Mouse (Mus musculus): ENCODE measurements at regions not wholly inside any gene's neighbourhood (a gene's known extent, or its start where the extent isn't known, plus 50 kb on each side); places are given as distances from the start of the nearest gene placed in this dataset.

GRCm38 (mm10) chr6:51108336-51108956 is 324.0 kb upstream of the Nfe2l3 start:
- no peak for DNase-seq (ENCODE audit: low read depth)

DNA sequence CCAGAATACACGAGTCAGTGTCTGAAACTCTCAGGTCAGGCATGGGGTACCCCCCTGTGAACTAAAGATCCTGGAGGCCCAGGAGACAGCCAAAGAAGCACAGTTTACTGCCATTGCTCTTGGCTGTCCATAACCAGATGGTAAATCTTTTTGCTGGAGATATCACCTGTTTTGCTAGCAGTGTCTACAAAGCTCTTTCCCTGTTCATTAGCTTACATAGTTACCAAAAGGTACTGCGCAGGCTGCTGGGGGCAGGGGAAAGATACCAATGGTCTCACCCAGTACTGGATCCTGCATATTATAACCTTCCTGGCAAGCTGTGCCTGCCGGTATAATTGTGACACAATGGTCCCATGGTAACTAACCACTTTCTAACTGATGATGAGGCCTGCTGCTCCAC is 321.9 kb upstream of the Nfe2l3 start:
- no peak for DNase-seq (ENCODE audit: low read depth)

- DNase-seq (ENCODE audit: low read depth) = no peak
Measured at GRCm38 (mm10) chr6:51114604-51115333, 317.7 kb upstream of the Nfe2l3 start.

- peak; percentile 84 for DNase-seq (ENCODE audit: low read depth)
Measured at GRCm38 (mm10) chr6:51118833-51119535, 313.5 kb upstream of the Nfe2l3 start.

DNA sequence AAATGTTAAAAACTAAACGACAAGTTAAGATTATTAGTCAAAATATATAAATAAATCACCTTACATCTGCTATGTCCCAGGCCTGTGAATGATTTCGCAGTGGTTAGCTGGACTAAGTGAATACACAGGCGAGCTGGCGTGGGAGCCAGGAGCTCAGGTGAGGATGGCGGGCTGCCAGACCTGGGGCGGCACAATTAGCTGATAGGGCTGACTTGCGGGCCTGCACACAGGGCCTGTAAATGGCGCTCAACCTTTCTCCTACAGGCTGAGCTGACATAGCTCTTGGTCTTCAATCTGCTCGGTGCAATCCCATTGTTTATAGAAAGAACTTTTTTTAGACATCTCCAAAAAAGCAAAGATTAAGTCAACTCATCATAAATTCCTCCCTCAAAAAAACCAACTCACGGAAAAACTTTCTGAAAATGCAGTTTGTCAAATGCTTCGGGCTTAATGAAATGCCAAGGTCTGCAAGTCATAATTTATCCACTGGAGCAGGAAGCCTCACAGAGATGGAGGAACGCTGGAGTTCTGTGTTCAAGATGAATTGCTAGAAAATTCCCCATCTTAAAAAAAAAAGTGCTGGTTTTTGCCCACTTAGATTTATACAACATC is 312.7 kb upstream of the Nfe2l3 start:
- no peak for DNase-seq (ENCODE audit: low read depth)

DNA sequence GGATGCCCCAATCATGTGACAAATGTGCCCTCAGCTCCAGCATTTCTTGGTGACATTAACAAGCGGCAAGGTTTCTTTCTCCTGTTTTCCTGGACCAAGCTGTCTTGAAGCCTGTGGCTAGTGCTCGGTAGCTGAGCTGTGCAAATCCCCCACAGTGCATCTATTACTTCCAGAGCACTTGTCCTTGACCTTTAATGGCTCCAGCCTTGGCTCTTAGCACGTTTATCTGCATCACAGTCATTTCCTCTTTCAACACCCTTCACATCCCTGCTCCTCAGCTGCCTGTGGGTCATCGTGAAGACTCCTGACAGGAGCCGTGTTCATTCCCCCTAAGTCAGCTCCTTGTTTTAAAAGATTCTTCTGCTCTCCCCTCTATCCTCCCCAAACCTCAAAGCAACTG is 309.5 kb upstream of the Nfe2l3 start:
- peak; percentile 85 for DNase-seq (ENCODE audit: low read depth)

DNA sequence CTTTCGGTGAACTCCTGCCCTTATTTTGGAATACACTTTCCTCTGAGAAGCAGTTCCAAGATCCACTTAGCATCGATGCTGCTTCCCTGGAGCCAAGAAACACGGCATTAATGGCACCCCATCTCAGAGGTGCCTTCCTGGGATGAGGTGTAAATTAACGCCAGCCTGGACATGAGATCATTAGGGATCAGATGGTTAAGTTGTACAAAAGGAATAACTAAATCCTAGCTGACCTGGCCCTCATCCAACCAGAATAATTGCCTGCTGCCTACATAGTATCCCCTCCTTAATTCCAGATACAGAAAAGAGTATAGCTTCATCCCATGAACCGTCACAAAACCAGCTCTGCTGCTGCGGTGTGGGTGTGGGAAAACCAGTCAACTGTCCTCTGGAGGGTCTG is 304.6 kb upstream of the Nfe2l3 start:
- DNase-seq (ENCODE audit: low read depth) = no peak

GRCm38 (mm10) chr6:51129096-51129495 is 303.4 kb upstream of the Nfe2l3 start:
- no peak for DNase-seq (ENCODE audit: low read depth)

DNA sequence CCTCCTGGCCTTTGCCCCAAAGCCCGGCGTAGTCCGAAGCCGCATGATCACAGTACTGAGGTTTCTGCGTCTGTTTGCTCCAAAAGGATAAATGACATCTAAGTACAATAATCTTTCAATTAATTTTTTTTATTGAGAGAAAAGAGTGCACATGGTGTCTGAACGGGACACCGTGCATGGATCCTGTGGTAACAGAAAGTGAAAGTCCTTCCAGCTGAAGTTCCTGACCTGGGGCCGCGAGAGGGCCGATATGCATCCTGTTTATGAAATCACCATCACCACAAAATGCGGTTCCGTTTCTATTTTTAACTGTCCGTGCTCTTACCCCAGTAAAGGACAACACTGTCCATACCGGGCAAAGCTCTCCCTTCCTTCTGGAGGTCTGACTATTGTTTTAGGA is 302.9 kb upstream of the Nfe2l3 start:
- DNase-seq (ENCODE audit: low read depth) = peak; percentile 91

DNA sequence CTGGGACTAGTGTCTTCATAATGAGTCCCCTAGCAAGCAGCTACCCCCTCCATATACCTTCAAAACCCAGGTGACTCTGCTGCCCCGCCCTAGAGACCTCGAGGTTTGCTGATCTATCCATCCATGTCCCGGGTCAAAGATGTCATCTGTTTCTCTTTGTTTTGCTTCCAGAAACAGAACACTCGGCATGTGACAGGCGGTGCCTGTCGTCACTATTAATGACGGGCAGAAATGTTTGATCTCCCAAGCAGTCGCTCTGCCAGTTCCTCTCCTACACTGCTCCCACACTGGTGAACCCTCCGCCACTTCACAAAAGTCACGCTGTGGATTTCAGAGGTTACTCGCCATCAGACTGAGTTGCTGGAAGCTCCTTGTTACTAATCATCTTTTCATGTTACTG is 287.7 kb upstream of the Nfe2l3 start:
- no peak for DNase-seq (ENCODE audit: low read depth)

DNA sequence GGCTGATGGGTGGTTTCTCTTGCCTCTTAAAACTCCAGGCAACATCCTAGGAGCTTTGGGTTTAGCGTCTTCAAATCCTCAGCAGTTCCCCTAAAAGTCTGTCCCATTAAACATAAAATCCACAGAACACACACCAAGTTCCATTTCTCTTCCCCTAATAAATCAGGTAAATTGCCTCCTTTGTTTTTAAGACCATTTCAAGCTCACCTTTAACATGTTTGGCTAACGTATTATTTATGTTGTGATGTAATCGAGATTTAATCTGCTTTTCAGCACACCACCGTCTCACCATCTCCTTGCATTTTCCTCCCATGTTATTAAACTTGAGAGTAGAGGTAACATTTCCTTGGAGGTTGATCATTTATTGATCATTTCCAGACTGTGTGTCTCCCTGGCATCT is 286.6 kb upstream of the Nfe2l3 start:
- no peak for DNase-seq (ENCODE audit: low read depth)

- no peak for DNase-seq (ENCODE audit: low read depth)
Measured at GRCm38 (mm10) chr6:51148821-51149220, 283.6 kb upstream of the Nfe2l3 start.

- no peak for DNase-seq (ENCODE audit: low read depth)
Measured at GRCm38 (mm10) chr6:51150066-51150465, 282.4 kb upstream of the Nfe2l3 start.

GRCm38 (mm10) chr6:51150486-51150885 is 282.0 kb upstream of the Nfe2l3 start:
- DNase-seq (ENCODE audit: low read depth) = no peak

- no peak for DNase-seq (ENCODE audit: low read depth)
Measured at GRCm38 (mm10) chr6:51150916-51151315, 281.6 kb upstream of the Nfe2l3 start.

GRCm38 (mm10) chr6:51156836-51157370 is 275.6 kb upstream of the Nfe2l3 start:
- DNase-seq (ENCODE audit: low read depth) = no peak

- no peak for DNase-seq (ENCODE audit: low read depth)
Measured at GRCm38 (mm10) chr6:51161149-51161548, 271.3 kb upstream of the Nfe2l3 start.

DNA sequence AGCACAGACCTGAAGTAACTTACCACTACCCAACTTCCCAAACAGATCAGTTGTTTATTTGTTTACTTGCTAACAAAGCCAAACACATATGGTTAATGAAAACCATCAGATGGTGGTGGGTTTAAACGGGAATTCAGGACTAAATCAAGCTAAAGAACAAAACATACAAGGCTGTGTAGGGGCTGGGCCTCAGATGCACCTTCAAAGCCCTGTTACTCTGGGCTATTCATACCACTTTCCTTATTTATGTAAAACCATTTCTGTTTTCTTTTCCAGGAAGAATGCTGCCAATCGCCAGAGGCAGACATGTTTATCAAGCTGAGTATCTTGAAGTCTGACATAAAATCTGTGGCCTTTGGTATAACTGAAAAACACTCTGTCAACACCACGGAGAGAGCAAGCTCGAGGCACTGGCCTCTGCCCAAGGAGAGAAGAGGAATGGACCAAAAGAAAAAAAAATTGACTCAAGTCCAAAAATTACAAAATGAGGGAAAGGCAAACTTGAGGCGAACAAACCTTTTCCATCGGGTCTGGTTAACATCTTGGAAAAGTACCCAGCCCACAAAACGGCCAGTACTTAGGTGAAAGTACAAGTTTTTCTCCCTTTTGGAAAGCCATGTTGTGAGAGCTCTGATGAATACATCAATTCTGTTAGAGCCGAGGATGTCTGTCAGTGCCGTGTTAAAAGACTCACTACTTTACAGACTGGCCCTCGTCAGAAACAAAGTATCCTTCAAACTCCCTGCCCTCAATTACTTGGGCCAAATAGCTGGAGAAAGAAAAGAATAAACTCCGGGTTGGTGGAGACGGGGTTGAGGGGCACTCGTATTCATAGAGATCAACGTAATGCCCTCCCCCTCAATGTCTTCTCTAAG is 270.0 kb upstream of the Nfe2l3 start:
- no peak for DNase-seq (ENCODE audit: low read depth)

DNA sequence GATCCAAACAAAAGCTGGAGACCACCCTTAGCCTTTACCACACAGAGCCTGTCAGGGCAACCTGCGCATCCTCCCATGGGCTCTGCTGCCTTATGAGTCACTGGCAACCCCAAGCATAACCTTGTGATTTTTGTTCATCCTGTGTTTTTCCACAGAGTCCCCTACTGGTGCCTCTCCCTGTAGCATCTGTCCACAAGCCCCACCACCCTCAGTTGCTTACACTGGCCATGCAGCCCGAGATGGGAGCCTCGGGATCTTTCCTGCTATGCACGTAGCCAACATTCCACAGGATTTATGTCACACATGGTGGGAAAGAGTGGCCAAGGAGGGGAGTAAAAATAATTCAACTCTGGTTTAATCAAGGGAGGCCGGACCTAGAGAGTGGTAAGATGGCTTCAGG is 269.2 kb upstream of the Nfe2l3 start:
- DNase-seq (ENCODE audit: low read depth) = no peak

DNA sequence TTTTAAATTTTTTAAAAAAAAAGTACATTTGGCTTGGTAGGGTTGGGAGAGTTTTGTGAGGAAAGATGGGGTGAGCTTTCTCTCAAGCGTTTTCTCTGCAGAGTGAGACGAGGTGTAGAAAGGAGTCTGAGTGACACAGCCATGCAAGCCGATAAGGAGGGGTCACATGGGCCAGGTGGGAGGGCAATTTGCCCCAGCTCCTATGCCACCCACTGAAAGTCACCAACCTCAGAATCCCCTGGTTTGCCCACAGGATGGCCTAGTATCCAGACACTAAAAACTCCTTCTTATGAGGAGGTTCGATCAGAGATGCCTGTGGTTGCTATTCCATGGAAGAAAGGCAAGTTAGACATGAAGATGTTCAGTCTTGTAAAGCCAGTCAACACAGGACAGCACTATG is 268.6 kb upstream of the Nfe2l3 start:
- no peak for DNase-seq (ENCODE audit: low read depth)

DNA sequence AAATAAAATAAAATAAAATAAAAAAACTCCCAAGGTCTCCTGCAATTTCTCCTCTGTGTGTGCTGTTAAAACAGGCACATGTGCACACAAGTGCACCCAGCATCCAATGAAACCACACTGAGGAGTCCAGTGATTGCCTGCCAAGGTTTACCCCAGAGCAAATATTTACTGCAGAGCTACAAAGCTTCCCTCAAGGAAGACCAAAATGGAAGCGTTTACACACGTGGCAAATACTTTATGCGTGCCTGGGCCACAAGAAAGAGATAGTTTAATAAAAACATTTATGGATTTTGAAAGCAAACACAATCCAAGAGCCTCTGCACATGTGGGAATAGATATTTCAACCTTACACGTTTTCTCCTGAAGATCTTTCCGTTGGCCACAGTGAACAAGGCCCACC is 265.4 kb upstream of the Nfe2l3 start:
- no peak for DNase-seq (ENCODE audit: low read depth)

- peak; percentile 83 for DNase-seq (ENCODE audit: low read depth)
Measured at GRCm38 (mm10) chr6:51168048-51168447, 264.4 kb upstream of the Nfe2l3 start.
